Mouse (Mus musculus) G1E (cell line): ENCODE measurements around the gene Trcg1.

Experiments
- CTCF ChIP-seq: IDR thresholded peaks from 2 replicates; pipeline ENCODE4 v1.5.1; 2012; ENCODE audit warnings: low read depth, low read length, inconsistent platforms, mixed read lengths
- GATA1 ChIP-seq: IDR thresholded peaks from 2 replicates; pipeline ENCODE4 v1.6.1; 2012; ENCODE audit warnings: borderline replicate concordance, low read length, inconsistent platforms, mixed read lengths

DNA sequence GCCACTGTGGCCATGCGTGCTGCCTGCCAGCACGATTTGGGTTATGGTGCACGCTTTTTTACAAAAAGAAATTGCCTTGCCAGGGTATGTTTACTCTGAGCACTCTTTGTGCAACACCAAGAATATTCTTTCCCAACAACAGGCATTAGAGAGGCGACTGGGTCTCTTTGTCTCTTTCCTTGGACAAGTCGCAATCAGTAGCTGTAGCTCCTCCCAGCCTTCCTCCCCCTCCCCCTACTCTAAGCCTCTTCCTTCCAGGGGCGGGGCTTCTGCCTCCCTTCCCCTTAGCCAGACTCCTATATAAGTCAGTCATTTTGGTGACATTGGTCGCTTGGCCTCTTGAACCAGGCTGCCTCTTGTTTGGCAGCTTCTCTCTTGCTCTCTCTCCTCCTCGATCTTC lies 59.9 kb downstream of the Trcg1 start:
- TF ChIP-seq GATA1 (no peak), CTCF (no peak)
